Mouse (Mus musculus): Measurements from ENCODE around the gene Calm1. TPM values are rescaled to one million over a fixed set of nuclear protein-coding genes. Genes with fewer than 3 reads are reported as not detected.

Calm1 gene
- polyA plus RNA-seq, 1 experiment from 2014 or later = 1,739 TPM

Other genes with a start within 250 kb of the Calm1 start
- gene Kcnk13, start 234.9 kb upstream of the Calm1 start, polyA plus RNA-seq (2015; fragmentation: Nextera tagmentation; extraction: Ambion mirVana) = 3.9 and 4.1 TPM in 2 replicates
- gene Psmc1, start 89.3 kb upstream of the Calm1 start, polyA plus RNA-seq (2015; fragmentation: Nextera tagmentation; extraction: Ambion mirVana) = 287 and 294 TPM in 2 replicates
- gene Nrde2, start 39.8 kb upstream of the Calm1 start, polyA plus RNA-seq (2015; fragmentation: Nextera tagmentation; extraction: Ambion mirVana) = 13.2 and 14.7 TPM in 2 replicates